Mouse (Mus musculus) forebrain, embryonic 13.5 days (tissue): ENCODE data around the gene Rad9b. TPM values are rescaled to one million over a fixed set of nuclear protein-coding genes. Genes with fewer than 3 reads are reported as not detected.

Experiments
- ATAC-seq: fragments of 200-750 bp; cut with Nextera tagmentation; 2 replicates; pipeline ENCODE4 v1.8.0; 2017
- H3K27ac ChIP-seq: fragments of 300-500 bp; sonication (generic); 2 replicates; pipeline ENCODE4 v1.5.1; 2015; ENCODE audit warnings: inconsistent platforms, mild to moderate bottlenecking, moderate library complexity
- H3K27me3 ChIP-seq: fragments of 300-500 bp; sonication (generic); 2 replicates; pipeline ENCODE4 v1.6.1; 2015; ENCODE audit warnings: mild to moderate bottlenecking, inconsistent platforms
- H3K36me3 ChIP-seq: fragments of 300-500 bp; sonication (generic); 2 replicates; pipeline ENCODE4 v1.6.1; 2015; ENCODE audit warnings: mild to moderate bottlenecking, inconsistent platforms; ENCODE audit not compliant: poor library complexity, severe bottlenecking
- H3K4me1 ChIP-seq: fragments of 300-500 bp; sonication (generic); 2 replicates; pipeline ENCODE4 v1.6.1; 2015; ENCODE audit warnings: inconsistent platforms
- H3K4me2 ChIP-seq: fragments of 300-500 bp; sonication (generic); 2 replicates; pipeline ENCODE4 v1.6.1; 2015; ENCODE audit warnings: inconsistent platforms, mild to moderate bottlenecking, moderate library complexity
- H3K4me3 ChIP-seq: fragments of 300-500 bp; sonication (generic); 2 replicates; pipeline ENCODE4 v1.5.1; 2015; ENCODE audit warnings: mild to moderate bottlenecking, inconsistent platforms
- H3K9ac ChIP-seq: fragments of 300-500 bp; sonication (generic); 2 replicates; pipeline ENCODE4 v1.6.1; 2015; ENCODE audit warnings: mild to moderate bottlenecking, inconsistent platforms
- H3K9me3 ChIP-seq: fragments of 300-500 bp; sonication (generic); replicated peaks from 2 replicates; pipeline ENCODE4 v1.6.1; 2016; ENCODE audit warnings: inconsistent platforms
- WGBS: fragments of 180-500 bp; shearing (Covaris S2); methylation state at CpG from one replicate; pipeline ENCODE4 v1.1.7; 2015; 5-methylcytosine and 5-hydroxymethylcytosine counted together
- polyA plus RNA-seq: library from polyadenylated mRNA; unstranded; fragments of >200 nt; fragmentation: Nextera tagmentation; extraction: Ambion mirVana; gene quantifications from 2 replicates; pipeline ENCODE4 v1.2.1, GENCODE M21; 2015

Gene Rad9b
- polyA plus RNA-seq, 1 experiment from 2014 or later, result 16.1 TPM

- peak overlapping the region; percentile 99 for H3K4me2 ChIP-seq
- peaks cover 15% of the 10 kb centered on the region for H3K4me1 ChIP-seq
- H3K36me3 ChIP-seq, result peaks cover 21% of the 10 kb centered on the region
- peak overlapping the region; percentile 76; the same call in 1 of the 2 replicates for H3K4me3 ChIP-seq
- no peak overlapping the region; the same call in 1 of the 2 replicates for H3K9ac ChIP-seq
- H3K27ac ChIP-seq, result no peak overlapping the region
- H3K27me3 ChIP-seq, result no peaks in the 10 kb centered on the region
- no peaks in the 10 kb centered on the region for H3K9me3 ChIP-seq
- no peak for ATAC-seq
- WGBS, result 84% methylated on average over 10 of the region's 10 CpGs
Observed at GRCm38 (mm10) chr5:122286191-122286590, 67.8 kb downstream of the Rad9b start.

- Histone ChIP-seq H3K9me3 (no peaks in the 10 kb centered on the region), H3K4me2 (peak overlapping the region; percentile 99), H3K27me3 (no peaks in the 10 kb centered on the region), H3K27ac (no peak overlapping the region), H3K4me1 (peaks cover 19% of the 10 kb centered on the region), H3K36me3 (peaks cover 21% of the 10 kb centered on the region), H3K9ac (peak overlapping the region; percentile 93; the same call in 1 of the 2 replicates), H3K4me3 (peak overlapping the region; percentile 76)
- ATAC-seq, result no peak
- WGBS, result 50% methylated on average over 7 of the region's 7 CpGs
Observed at GRCm38 (mm10) chr5:122285767-122286150, 68.3 kb downstream of the Rad9b start.

DNA sequence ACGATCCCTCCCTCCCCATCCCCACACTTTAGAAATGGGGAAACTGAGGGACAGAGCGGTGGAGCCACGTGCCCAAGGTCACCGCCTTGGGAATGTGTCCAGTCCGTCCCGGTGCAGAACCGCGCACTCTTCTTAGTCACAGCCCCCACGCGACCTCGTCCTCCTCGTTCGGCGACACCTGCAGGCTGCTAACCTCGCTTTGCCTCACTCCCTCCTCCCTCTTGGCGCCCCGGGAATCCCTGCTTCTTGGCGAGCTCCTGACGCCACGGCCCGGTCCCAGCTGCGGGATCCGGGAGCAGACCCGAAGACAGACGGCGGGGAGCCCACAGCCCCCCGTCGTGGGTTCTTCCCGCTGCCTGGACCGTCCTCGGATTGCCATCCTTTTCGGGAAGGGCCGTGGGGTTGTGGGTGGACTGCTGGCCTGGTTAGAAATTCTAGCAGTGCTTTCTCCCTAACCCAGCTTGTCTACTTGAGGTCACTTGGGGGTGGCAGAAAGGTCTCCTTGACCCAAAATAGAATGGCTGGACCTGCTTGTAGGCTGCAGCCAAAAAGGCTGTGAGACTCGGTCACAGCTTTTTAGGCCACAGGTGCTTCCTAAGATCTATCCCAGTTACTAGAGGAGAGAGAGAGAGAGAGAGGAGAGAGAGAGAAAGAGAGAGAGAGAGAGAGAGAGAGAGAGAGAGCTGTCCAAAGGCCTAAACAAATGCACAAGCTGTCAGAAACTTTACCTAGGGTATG is 68.8 kb downstream of the Rad9b start:
- under 1% methylated on average over 34 of the region's 34 CpGs for WGBS

GRCm38 (mm10) chr5:122284183-122285028 is 69.6 kb downstream of the Rad9b start, which contains the start of gene Pptc7:
Pptc7 (plus strand) TSS chr5:122284365.
- Histone ChIP-seq H3K9me3 (no peaks in the 10 kb centered on the region), H3K4me1 (peaks cover 23% of the 10 kb centered on the region), H3K27ac (peak within 1 kb of the TSS; percentile 80), H3K27me3 (no peaks in the 10 kb centered on the region), H3K36me3 (peaks cover 14% of the 10 kb centered on the region), H3K4me3 (peak within 1 kb of the TSS; percentile 76), H3K4me2 (peak within 1 kb of the TSS; percentile 99), H3K9ac (peak within 1 kb of the TSS; percentile 93)
- under 1% methylated on average over 76 of the region's 114 CpGs for WGBS
- peak; percentile 97 for ATAC-seq

More for the DNA sequence above, 68.8 kb downstream of the Rad9b start:
- peak overlapping the region; percentile 99 for H3K4me2 ChIP-seq
- peak overlapping the region; percentile 76 for H3K4me3 ChIP-seq
- peak overlapping the region; percentile 93 for H3K9ac ChIP-seq
- peak overlapping the region; percentile 80 for H3K27ac ChIP-seq
- H3K36me3 ChIP-seq, result peaks cover 21% of the 10 kb centered on the region
- peak; percentile 22 for ATAC-seq
- H3K9me3 ChIP-seq, result no peaks in the 10 kb centered on the region
- H3K4me1 ChIP-seq, result peaks cover 23% of the 10 kb centered on the region
- H3K27me3 ChIP-seq, result no peaks in the 10 kb centered on the region

DNA sequence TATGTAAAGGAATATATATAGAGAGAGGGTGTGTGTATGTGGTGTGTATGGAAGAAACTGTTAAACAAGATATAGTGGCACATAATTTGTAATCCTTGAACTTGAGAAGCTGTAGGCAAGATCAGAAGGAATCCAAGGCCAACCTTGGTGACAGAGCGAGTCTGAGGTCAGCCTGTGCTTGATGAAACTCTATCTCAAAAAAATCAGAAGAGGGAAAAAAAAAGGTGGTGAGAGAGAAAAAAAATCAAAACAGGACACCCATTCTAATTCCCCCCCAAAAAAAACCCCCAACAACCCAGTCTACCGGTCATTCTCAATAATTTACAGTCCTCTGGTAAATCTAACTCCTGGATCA is 70.2 kb downstream of the Rad9b start:
- Histone ChIP-seq H3K4me3 (no peak overlapping the region), H3K9ac (no peak overlapping the region), H3K27ac (no peak overlapping the region), H3K4me2 (peak overlapping the region; percentile 99), H3K9me3 (no peaks in the 10 kb centered on the region), H3K4me1 (peaks cover 23% of the 10 kb centered on the region), H3K27me3 (no peaks in the 10 kb centered on the region), H3K36me3 (peaks cover 10% of the 10 kb centered on the region; the same call in 1 of the 2 replicates)
- 35% methylated on average over 2 of the region's 2 CpGs for WGBS
- ATAC-seq, result no peak

DNA sequence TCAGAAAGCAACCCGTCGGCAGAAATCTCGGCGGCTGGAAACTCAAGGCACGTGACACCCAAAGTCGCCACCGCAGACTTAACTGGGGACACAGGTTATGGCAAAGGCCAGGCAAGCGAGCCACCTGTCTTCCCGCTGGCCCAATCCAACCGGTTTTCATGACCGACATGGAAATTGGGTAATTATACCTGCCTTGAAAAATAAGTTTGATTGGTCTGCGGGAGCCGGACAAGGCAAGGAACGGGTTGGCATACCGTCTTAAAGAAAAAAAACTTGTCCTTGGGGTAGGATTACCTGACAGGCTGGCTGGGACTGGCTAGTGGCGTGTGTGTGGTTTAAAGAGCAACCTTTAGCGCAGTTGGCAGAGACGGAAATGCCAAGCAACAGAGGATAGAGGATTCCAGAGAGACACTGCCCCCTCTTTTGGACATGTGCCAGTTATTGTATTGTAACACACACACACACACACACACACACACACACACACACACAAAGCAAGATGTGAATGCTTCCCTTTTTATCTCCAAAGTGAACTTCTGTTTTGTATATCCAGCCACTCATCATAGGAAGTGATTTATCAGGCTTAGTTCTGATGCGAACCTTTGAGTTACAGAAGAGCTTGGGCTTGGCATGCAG is 73.1 kb downstream of the Rad9b start:
- no peak for ATAC-seq
- Histone ChIP-seq H3K9me3 (no peaks in the 10 kb centered on the region), H3K4me3 (no peak overlapping the region), H3K4me1 (peaks cover 17% of the 10 kb centered on the region), H3K36me3 (no peaks in the 10 kb centered on the region), H3K27ac (no peak overlapping the region), H3K4me2 (no peak overlapping the region), H3K9ac (no peak overlapping the region), H3K27me3 (no peaks in the 10 kb centered on the region)
- WGBS, result 39% methylated on average over 19 of the region's 19 CpGs

- H3K4me1 ChIP-seq, result peaks cover 12% of the 10 kb centered on the region
- H3K9ac ChIP-seq, result no peak overlapping the region
- ATAC-seq, result no peak
Observed at GRCm38 (mm10) chr5:122280422-122280826, 73.6 kb downstream of the Rad9b start.

GRCm38 (mm10) chr5:122279799-122280421 is 74.1 kb downstream of the Rad9b start:
- H3K4me3 ChIP-seq, result no peak overlapping the region
- no peaks in the 10 kb centered on the region for H3K9me3 ChIP-seq
- 85% methylated on average over 12 of the region's 12 CpGs for WGBS
- no peaks in the 10 kb centered on the region for H3K27me3 ChIP-seq
- no peak overlapping the region for H3K27ac ChIP-seq
- no peak overlapping the region for H3K4me2 ChIP-seq
- no peaks in the 10 kb centered on the region for H3K36me3 ChIP-seq
- no peak for ATAC-seq
- H3K4me1 ChIP-seq, result peaks cover 10% of the 10 kb centered on the region
- H3K9ac ChIP-seq, result no peak overlapping the region

More at GRCm38 (mm10) chr5:122280422-122280826, 73.6 kb downstream of the Rad9b start:
- H3K36me3 ChIP-seq, result no peaks in the 10 kb centered on the region
- WGBS, result 55% methylated on average over 6 of the region's 6 CpGs
- no peak overlapping the region for H3K4me3 ChIP-seq
- H3K27ac ChIP-seq, result no peak overlapping the region
- H3K9me3 ChIP-seq, result no peaks in the 10 kb centered on the region
- no peaks in the 10 kb centered on the region for H3K27me3 ChIP-seq
- no peak overlapping the region for H3K4me2 ChIP-seq

DNA sequence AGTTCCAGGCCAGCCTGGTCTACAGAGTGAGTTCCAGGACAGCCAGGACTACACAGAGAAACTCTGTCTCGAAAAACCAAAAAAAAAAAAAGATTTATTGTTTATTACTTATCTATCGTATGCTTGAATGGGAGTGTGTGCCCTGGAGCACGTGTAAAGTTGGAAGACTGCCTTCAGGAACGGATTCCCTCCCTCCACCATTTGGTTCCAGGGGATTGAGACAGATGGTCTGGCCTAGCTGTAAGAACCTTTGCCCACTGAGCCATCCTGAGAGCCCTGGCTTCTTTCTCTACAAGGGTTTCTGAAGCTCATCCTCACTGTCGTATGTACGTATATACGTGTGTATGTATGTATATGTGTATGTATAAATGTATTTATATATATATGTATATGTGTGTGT is 75.1 kb downstream of the Rad9b start:
- no peaks in the 10 kb centered on the region for H3K9me3 ChIP-seq
- H3K36me3 ChIP-seq, result no peaks in the 10 kb centered on the region
- no peak overlapping the region for H3K9ac ChIP-seq
- H3K4me3 ChIP-seq, result no peak overlapping the region
- H3K27ac ChIP-seq, result no peak overlapping the region
- ATAC-seq, result no peak
- H3K27me3 ChIP-seq, result no peaks in the 10 kb centered on the region
- peaks cover 14% of the 10 kb centered on the region for H3K4me1 ChIP-seq
- H3K4me2 ChIP-seq, result no peak overlapping the region
- 87% methylated on average over 7 of the region's 7 CpGs for WGBS

DNA sequence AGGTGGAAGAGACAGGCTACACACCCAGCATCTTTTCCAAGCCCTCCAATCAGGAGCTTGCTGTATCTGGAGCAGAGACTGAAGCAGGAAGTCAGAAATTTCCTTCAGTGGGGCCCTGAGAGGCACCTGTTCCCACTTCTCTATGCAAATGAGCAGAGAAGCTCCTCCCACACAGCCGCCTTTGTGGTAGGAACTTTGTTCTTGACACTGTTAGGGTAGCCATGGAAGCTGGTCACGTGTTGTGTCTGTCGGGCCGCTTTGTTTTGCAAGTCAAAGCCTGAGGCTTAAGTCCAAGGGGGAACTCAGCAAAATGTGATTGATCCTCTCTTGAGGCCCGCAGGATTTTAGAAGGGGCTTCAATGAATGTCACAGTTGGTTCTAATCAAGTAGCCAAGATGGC is 79.2 kb downstream of the Rad9b start:
- no peak; the same call in 1 of the 2 replicates for ATAC-seq
- WGBS, result 16% methylated on average over 5 of the region's 5 CpGs
- no peak overlapping the region for H3K4me2 ChIP-seq

More for the DNA sequence above, 79.2 kb downstream of the Rad9b start:
- Histone ChIP-seq H3K9me3 (no peaks in the 10 kb centered on the region), H3K27ac (no peak overlapping the region), H3K4me3 (no peak overlapping the region), H3K4me1 (peaks cover 7% of the 10 kb centered on the region), H3K36me3 (no peaks in the 10 kb centered on the region), H3K9ac (no peak overlapping the region), H3K27me3 (no peaks in the 10 kb centered on the region)
